Mouse (Mus musculus): ENCODE results near the gene Dapk3. TPM values are rescaled to one million over a fixed set of nuclear protein-coding genes. Genes with fewer than 3 reads are reported as not detected.
A peak's percentile ranks its signal among the peaks of the same experiment; 100 is the strongest.
"Not testable (repeated sequence)": the region's sequence is repeated elsewhere in the genome, so short reads cannot be mapped to it uniquely, and the experiment has no call there.

Gene Dapk3
- polyA plus RNA-seq, 1 experiment from 2014 or later = 43.3 TPM

GRCm38 (mm10) chr10:81221402-81222015 lies 38.7 kb downstream of the Dapk3 start:
- no peaks in the 10 kb centered on the region for H3K27me3 ChIP-seq (ENCODE audit: insufficient read depth, low read length)
- no peak for DNase-seq (ENCODE audit: low spot score)
- H3K4me1 ChIP-seq (replicated peaks; ENCODE audit: insufficient read depth, low read length) = no peaks in the 10 kb centered on the region
- H3K9ac ChIP-seq (ENCODE audit: low read depth, low read length) = no peak overlapping the region
- 86% methylated on average over 5 of the region's 5 CpGs for WGBS
- no peak overlapping the region for H3K4me2 ChIP-seq (ENCODE audit: low read length)
- H3K27ac ChIP-seq = no peak overlapping the region
- no peak for ATAC-seq (replicated peaks; ENCODE audit: low FRiP score, low read depth)
- H3K9me3 ChIP-seq (replicated peaks; ENCODE audit: low read length) = no peaks in the 10 kb centered on the region
- no peaks in the 10 kb centered on the region for H3K36me3 ChIP-seq (ENCODE audit: insufficient read depth, low read length)
- no peak overlapping the region for H3K4me3 ChIP-seq (replicated peaks; ENCODE audit: low read depth, low read length)
- no peak for TF ChIP-seq CTCF (IDR thresholded peaks at IDR 0.05; ENCODE audit: low read depth)

DNA sequence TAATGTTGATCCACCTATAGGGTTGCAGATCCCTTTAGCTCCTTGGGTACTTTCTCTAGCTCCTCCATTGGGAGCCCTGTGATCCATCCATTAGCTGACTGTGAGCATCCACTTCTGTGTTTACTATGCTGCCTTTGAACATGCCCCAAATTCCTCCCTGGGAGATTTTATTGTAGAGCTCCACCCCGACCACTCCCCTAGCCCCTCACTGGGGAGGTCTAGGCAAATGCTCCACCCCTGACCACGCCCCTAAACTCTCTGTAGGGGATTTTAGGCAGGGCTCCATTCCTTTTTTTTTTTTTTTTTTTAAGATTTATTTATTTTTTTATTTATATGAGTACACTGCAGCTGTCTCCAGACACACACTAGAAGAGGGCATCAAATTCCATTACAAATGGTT lies 40.9 kb downstream of the Dapk3 start:
- H3K27me3 ChIP-seq (ENCODE audit: insufficient read depth, low read length); H3K9me3 ChIP-seq (replicated peaks; ENCODE audit: low read length); H3K4me2 ChIP-seq (ENCODE audit: low read length); H3K9ac ChIP-seq (ENCODE audit: low read depth, low read length); H3K4me1 ChIP-seq (replicated peaks; ENCODE audit: insufficient read depth, low read length); H3K27ac ChIP-seq; H3K4me3 ChIP-seq (replicated peaks; ENCODE audit: low read depth, low read length); H3K36me3 ChIP-seq (ENCODE audit: insufficient read depth, low read length); DNase-seq (ENCODE audit: low spot score); ATAC-seq (replicated peaks; ENCODE audit: low FRiP score, low read depth): not testable (repeated sequence)
- 36% methylated on average over 2 of the region's 2 CpGs for WGBS

DNA sequence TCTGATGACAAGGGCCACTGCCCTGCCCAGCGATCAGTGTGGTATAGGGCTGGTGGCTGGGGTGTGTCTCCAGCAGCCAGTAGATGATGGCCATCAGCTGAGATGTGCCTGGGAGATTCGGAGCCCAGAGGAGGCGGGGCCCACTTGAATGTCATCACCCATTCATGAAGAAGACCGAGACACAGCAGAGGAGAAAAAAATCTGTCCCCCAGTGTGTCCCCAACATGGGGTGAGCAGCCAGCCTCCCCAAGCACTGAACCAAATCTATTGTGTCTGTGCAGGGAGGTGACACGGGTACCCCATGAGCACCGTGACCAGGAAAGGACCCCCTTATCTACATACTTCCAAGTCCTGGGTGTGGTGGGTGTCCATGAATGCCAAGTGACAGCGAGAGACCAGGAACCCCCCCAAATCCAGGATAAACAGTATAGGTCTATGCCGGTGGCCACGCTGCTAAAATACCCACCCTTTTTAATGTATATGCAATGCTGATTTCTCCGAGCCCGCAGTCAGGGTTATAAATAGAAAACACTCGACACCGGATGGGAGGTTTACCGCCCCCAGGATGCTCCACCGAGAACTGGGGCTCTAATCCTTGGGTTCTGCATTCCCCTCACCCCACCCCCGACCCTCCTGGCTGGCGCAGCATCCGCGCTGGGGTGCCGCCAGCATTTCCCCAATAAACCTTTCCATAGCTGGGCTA lies 47.1 kb downstream of the Dapk3 start:
- ATAC-seq (replicated peaks; ENCODE audit: low FRiP score, low read depth) (no peak), DNase-seq (ENCODE audit: low spot score) (no peak)
- TF ChIP-seq CTCF (IDR thresholded peaks at IDR 0.05; ENCODE audit: low read depth) = no peak
- no peaks in the 10 kb centered on the region for H3K9me3 ChIP-seq (replicated peaks; ENCODE audit: low read length)
- peaks cover 15% of the 10 kb centered on the region for H3K27me3 ChIP-seq (ENCODE audit: insufficient read depth, low read length)
- no peak overlapping the region for H3K4me3 ChIP-seq (replicated peaks; ENCODE audit: low read depth, low read length)
- H3K4me1 ChIP-seq (replicated peaks; ENCODE audit: insufficient read depth, low read length) = no peaks in the 10 kb centered on the region; the same call in 1 of the 2 replicates
- 12% methylated on average over 20 of the region's 20 CpGs for WGBS
- no peak overlapping the region for H3K27ac ChIP-seq
- H3K4me2 ChIP-seq (ENCODE audit: low read length) = peak overlapping the region; percentile 23
- H3K36me3 ChIP-seq (ENCODE audit: insufficient read depth, low read length) = no peaks in the 10 kb centered on the region
- no peak overlapping the region for H3K9ac ChIP-seq (ENCODE audit: low read depth, low read length)

- WGBS = 8% methylated on average over 27 of the region's 27 CpGs
- peak; percentile 58 for DNase-seq (ENCODE audit: low spot score)
- Histone ChIP-seq H3K4me2 (ENCODE audit: low read length) (peak within 1 kb of the TSS; percentile 23), H3K27me3 (ENCODE audit: insufficient read depth, low read length) (peaks cover 15% of the 10 kb centered on the region), H3K4me1 (replicated peaks; ENCODE audit: insufficient read depth, low read length) (no peaks in the 10 kb centered on the region; the same call in 1 of the 2 replicates), H3K9ac (ENCODE audit: low read depth, low read length) (no peak within 1 kb of the TSS), H3K36me3 (ENCODE audit: insufficient read depth, low read length) (no peaks in the 10 kb centered on the region), H3K4me3 (replicated peaks; ENCODE audit: low read depth, low read length) (no peak within 1 kb of the TSS), H3K27ac (no peak within 1 kb of the TSS), H3K9me3 (replicated peaks; ENCODE audit: low read length) (no peaks in the 10 kb centered on the region)
- ATAC-seq (replicated peaks; ENCODE audit: low FRiP score, low read depth) = no peak
- TF ChIP-seq CTCF (IDR thresholded peaks at IDR 0.05; ENCODE audit: low read depth) = peak; percentile 62
These were observed 47.9 kb downstream of the Dapk3 start, which contains the start of gene Atcay for GRCm38 (mm10) chr10:81230438-81231332. Atcay (minus strand) TSS chr10:81230833.

DNA sequence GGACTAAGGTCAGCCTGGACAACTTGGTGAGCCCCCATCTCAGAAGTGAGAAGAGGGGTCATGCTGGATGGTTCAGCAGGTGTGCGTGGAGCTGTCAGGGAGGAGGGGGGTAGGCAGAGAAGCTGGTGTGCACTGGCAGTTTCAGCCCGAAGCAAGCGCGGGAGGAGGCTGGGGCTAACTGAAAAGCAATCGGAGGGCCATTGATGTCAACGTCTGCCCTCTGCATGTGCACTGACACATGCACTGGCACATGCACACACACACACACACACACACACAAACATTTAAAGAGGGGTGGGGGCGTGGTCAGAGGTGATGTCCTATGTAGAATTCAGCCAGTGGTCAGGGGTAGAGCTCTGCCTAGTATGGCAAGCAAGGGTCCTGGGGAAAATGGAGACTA lies 48.6 kb downstream of the Dapk3 start:
- Histone ChIP-seq H3K27ac (no peak overlapping the region), H3K4me3 (replicated peaks; ENCODE audit: low read depth, low read length) (no peak overlapping the region), H3K4me2 (ENCODE audit: low read length) (no peak overlapping the region), H3K9me3 (replicated peaks; ENCODE audit: low read length) (no peaks in the 10 kb centered on the region), H3K4me1 (replicated peaks; ENCODE audit: insufficient read depth, low read length) (no peaks in the 10 kb centered on the region; the same call in 1 of the 2 replicates), H3K9ac (ENCODE audit: low read depth, low read length) (no peak overlapping the region), H3K36me3 (ENCODE audit: insufficient read depth, low read length) (no peaks in the 10 kb centered on the region), H3K27me3 (ENCODE audit: insufficient read depth, low read length) (peaks cover 15% of the 10 kb centered on the region)
- DNase-seq (ENCODE audit: low spot score) (no peak), ATAC-seq (replicated peaks; ENCODE audit: low FRiP score, low read depth) (no peak)
- WGBS = 52% methylated on average over 7 of the region's 7 CpGs
- no peak for TF ChIP-seq CTCF (IDR thresholded peaks at IDR 0.05; ENCODE audit: low read depth)

- WGBS = 6% methylated on average over 29 of the region's 29 CpGs
- peak within 1 kb of the TSS; percentile 69 for H3K4me2 ChIP-seq (ENCODE audit: low read length)
- H3K4me3 ChIP-seq (replicated peaks; ENCODE audit: low read depth, low read length) = peak within 1 kb of the TSS; percentile 63
- no peaks in the 10 kb centered on the region for H3K36me3 ChIP-seq (ENCODE audit: insufficient read depth, low read length)
- no peaks in the 10 kb centered on the region for H3K9me3 ChIP-seq (replicated peaks; ENCODE audit: low read length)
- peaks cover 15% of the 10 kb centered on the region for H3K27me3 ChIP-seq (ENCODE audit: insufficient read depth, low read length)
- H3K27ac ChIP-seq = no peak within 1 kb of the TSS
- DNase-seq (ENCODE audit: low spot score) = peak; percentile 90
- TF ChIP-seq CTCF (IDR thresholded peaks at IDR 0.05; ENCODE audit: low read depth) = 0 out of 2 replicates have a peak, but pooled peaks have one; percentile 2
- H3K4me1 ChIP-seq (replicated peaks; ENCODE audit: insufficient read depth, low read length) = no peaks in the 10 kb centered on the region; the same call in 1 of the 2 replicates
- ATAC-seq (replicated peaks; ENCODE audit: low FRiP score, low read depth) = peak; percentile 88
- H3K9ac ChIP-seq (ENCODE audit: low read depth, low read length) = peak within 1 kb of the TSS; percentile 75
These were observed 49.9 kb downstream of the Dapk3 start, which contains the start of gene Zfr2 for GRCm38 (mm10) chr10:81232580-81233225. Zfr2 (plus strand) TSS chr10:81233155.

Measured in kidney, postnatal 0 days (tissue).